ENCODE assay signal across 8 mouse cellular contexts in the genomic region with DNA sequence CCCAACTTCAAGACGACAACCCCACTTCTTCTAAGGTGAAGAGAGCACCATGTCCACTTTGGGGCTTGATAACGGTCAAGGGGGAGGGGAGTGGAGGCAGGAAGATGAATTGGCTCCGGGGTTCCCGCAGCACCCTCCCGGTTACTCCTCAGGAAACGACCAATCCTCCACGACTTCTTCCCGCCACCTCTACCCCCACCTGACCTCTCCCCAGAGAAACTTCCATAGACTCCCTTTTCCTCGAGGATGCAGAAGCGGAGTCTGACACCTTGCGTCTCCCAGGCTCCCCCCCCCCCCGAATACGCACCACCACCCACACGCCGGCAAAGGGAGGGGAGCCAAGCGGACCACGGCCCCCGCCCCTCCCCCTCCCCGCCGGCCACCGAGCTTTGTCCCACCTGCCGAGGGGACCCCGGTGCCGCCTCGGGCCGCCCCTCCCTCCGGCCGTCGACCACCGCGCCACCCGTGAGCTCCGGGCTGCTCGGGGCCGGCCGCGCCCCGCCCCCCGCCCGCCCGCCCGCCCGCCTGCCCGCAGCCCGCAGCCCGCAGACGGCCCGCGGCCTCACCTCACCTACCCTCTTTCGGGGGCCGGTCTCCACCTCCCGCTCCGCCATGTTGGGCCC. TPM values are rescaled to one million over a fixed set of nuclear protein-coding genes. Genes with fewer than 3 reads are reported as not detected.
DNase-seq lines count a peak whose midpoint lies in the region; ATAC-seq and TF ChIP-seq lines count a peak whose summit lies in the region.

No protein-coding gene starts in this region.

- peak overlapping the region; percentile 97 for H3K4me3 ChIP-seq in heart, adult 2 months
- H3K4me3 ChIP-seq in kidney, adult 2 months (ENCODE audit: insufficient read depth, low read depth, low read length): peak overlapping the region; percentile 79
- peak overlapping the region; percentile 64 for H3K4me3 ChIP-seq in lung, adult 2 months (replicated peaks; ENCODE audit: extremely low read depth, low read depth, low read length)
- peak overlapping the region; percentile 98 for H3K4me3 ChIP-seq in neural tube, embryonic 14.5 days (ENCODE audit: low read depth, low read length)

- TF ChIP-seq EP300 in heart, adult 2 months (IDR thresholded peaks at IDR 0.05; ENCODE audit: insufficient read depth, low read depth, low read length): no peak

- no peaks in the 10 kb centered on the region; the same call in 1 of the 2 replicates for H3K79me2 ChIP-seq in heart, adult 2 months (replicated peaks; ENCODE audit: control insufficient read depth, insufficient read depth, low read length)

- H3K27me3 ChIP-seq in heart, adult 2 months (ENCODE audit: control insufficient read depth, insufficient read depth, low read length): no peaks in the 10 kb centered on the region
- H3K27me3 ChIP-seq in kidney, adult 2 months (replicated peaks; ENCODE audit: control insufficient read depth, insufficient read depth, low read length): no peaks in the 10 kb centered on the region
- H3K27me3 ChIP-seq in neural tube, embryonic 14.5 days (ENCODE audit: control insufficient read depth, insufficient read depth, low read length): no peaks in the 10 kb centered on the region

- WGBS in heart, adult 2 months: under 1% methylated on average over 35 of the region's 53 CpGs
- WGBS in kidney, adult 2 months: 1% methylated on average over 40 of the region's 53 CpGs
- 3% methylated on average over 20 of the region's 53 CpGs for WGBS in lung, adult 2 months
- 5% methylated on average over 23 of the region's 53 CpGs for WGBS in neural tube, embryonic 14.5 days

- H3K4me2 ChIP-seq in neural tube, embryonic 14.5 days (ENCODE audit: low read depth, low read length): peak overlapping the region; percentile 80

- H3K9me3 ChIP-seq in neural tube, embryonic 14.5 days (ENCODE audit: control insufficient read depth, low read length): no peaks in the 10 kb centered on the region

- no peak for TF ChIP-seq CTCF in heart, adult 2 months (IDR thresholded peaks at IDR 0.05)
- TF ChIP-seq CTCF in kidney, adult 2 months (conservative IDR thresholded peaks at IDR 0.05; ENCODE audit: insufficient read depth, insufficient read length, low read depth, low read length): no peak
- no peak for TF ChIP-seq CTCF in lung, adult 2 months (IDR thresholded peaks at IDR 0.05; ENCODE audit: insufficient read depth, low read length)

- H3K27ac ChIP-seq in heart, adult 2 months: peak overlapping the region; percentile 92
- peak overlapping the region; percentile 41 for H3K27ac ChIP-seq in kidney, adult 2 months (ENCODE audit: insufficient read depth, low read depth, low read length)
- H3K27ac ChIP-seq in neural tube, embryonic 14.5 days (ENCODE audit: low read depth, low read length): peak overlapping the region; percentile 98

- no peak for TF ChIP-seq POLR2A in heart, adult 2 months (IDR thresholded peaks at IDR 0.05; ENCODE audit: insufficient read depth, low read depth, low read length)
- no peak for TF ChIP-seq POLR2A in kidney, adult 2 months (IDR thresholded peaks at IDR 0.05; ENCODE audit: low read depth, low read length)
- TF ChIP-seq POLR2A in lung, adult 2 months (IDR thresholded peaks at IDR 0.05; ENCODE audit: borderline replicate concordance, extremely low read depth, low read depth, low read length): no peak

- no peaks in the 10 kb centered on the region for H3K36me3 ChIP-seq in heart, adult 2 months (ENCODE audit: control insufficient read depth, insufficient read depth, low read length)
- H3K36me3 ChIP-seq in kidney, adult 2 months (ENCODE audit: control insufficient read depth, insufficient read depth, low read length): no peaks in the 10 kb centered on the region
- no peaks in the 10 kb centered on the region for H3K36me3 ChIP-seq in neural tube, embryonic 14.5 days (ENCODE audit: control insufficient read depth, insufficient read depth, low read length)

- H3K4me1 ChIP-seq in heart, adult 2 months (ENCODE audit: control insufficient read depth, insufficient read depth, low read length): peaks cover 2% of the 10 kb centered on the region
- peaks cover 3% of the 10 kb centered on the region; the same call in 1 of the 2 replicates for H3K4me1 ChIP-seq in kidney, adult 2 months (ENCODE audit: control insufficient read depth, insufficient read depth, low read length)
- H3K4me1 ChIP-seq in lung, adult 2 months (ENCODE audit: control insufficient read depth, insufficient read depth, low read length): no peaks in the 10 kb centered on the region; the same call in 1 of the 2 replicates
- peaks cover 6% of the 10 kb centered on the region; the same call in 1 of the 2 replicates for H3K4me1 ChIP-seq in neural tube, embryonic 14.5 days (ENCODE audit: control insufficient read depth, insufficient read depth, low read length)

- DNase-seq in 3T3-L1 (ENCODE audit: low read depth, low spot score): peak; percentile 48
- DNase-seq in MEL-GATA-1-ER (ENCODE audit: extremely low read depth, low read depth): peak; percentile 17
- DNase-seq in heart, adult 2 months: peak; percentile 23 to 47
- peak; percentile 34 for DNase-seq in kidney, adult 2 months
- DNase-seq in lung, adult 2 months: peak; percentile 32
- no peak for DNase-seq in frontal cortex, adult 2 months (ENCODE audit: extremely low spot score in 1 of 2, low spot score in 1 of 2)

- H3K9ac ChIP-seq in heart, adult 2 months (ENCODE audit: low read depth, low read length): peak overlapping the region; percentile 96
- peak overlapping the region; percentile 98 for H3K9ac ChIP-seq in neural tube, embryonic 14.5 days (replicated peaks; ENCODE audit: low read depth, low read length)

- intact Hi-C loops in heart, adult 2 months (cut with DNase I): loop anchor here (5.0 to 10.0 kb wide), 3 partner anchors 55 to 213 kb away; a partner anchor contains a TSS

- peak; percentile 10; the same call in 1 of the 2 replicates for ATAC-seq in common myeloid progenitor, adult 5-6 weeks (replicated peaks; ENCODE audit: low read depth, poor library complexity, severe bottlenecking)
- peak; percentile 22; the same call in 1 of the 2 replicates for ATAC-seq in neural tube, embryonic 14.5 days (ENCODE audit: low read depth)

RNA-seq across cellular contexts. Expression of a gene that starts 0.6 kb away (rescaled TPM):
- total RNA-seq in common myeloid progenitor, adult 5-6 weeks (2017): 40.8 and 57.0 TPM in 2 replicates
- total RNA-seq in heart, adult 2 months (2021): 10 to 100 TPM; 20.2 to 22.6 TPM
- 3.5 and 7.3 TPM in 2 replicates for polyA plus RNA-seq in heart, adult 2 months (2012; rRNA removed)
- 5.2 and 6.0 TPM in 2 replicates for polyA plus RNA-seq in kidney, adult 2 months (2012; rRNA removed)
- polyA plus RNA-seq in lung, adult 2 months (2012; rRNA removed): 3.8 and 5.5 TPM in 2 replicates
- polyA plus RNA-seq in neural tube, embryonic 14.5 days (2014; fragmentation: Nextera tagmentation; extraction: Ambion mirVana): 34.5 and 38.6 TPM in 2 replicates
- 25.3 and 26.1 TPM in 2 replicates for polyA plus RNA-seq in frontal cortex, adult 2 months (2012; rRNA removed)

RNA-seq across cellular contexts. Expression of a gene that starts 53.8 kb away (rescaled TPM):
- total RNA-seq in common myeloid progenitor, adult 5-6 weeks (2017): 1,035 and 1,115 TPM in 2 replicates
- 10 to 100 TPM; 72.2 to 75.5 TPM for total RNA-seq in heart, adult 2 months (2021)
- 16.7 and 32.7 TPM in 2 replicates for polyA plus RNA-seq in heart, adult 2 months (2012; rRNA removed)
- 22.3 and 24.1 TPM in 2 replicates for polyA plus RNA-seq in kidney, adult 2 months (2012; rRNA removed)
- 44.1 and 52.1 TPM in 2 replicates for polyA plus RNA-seq in lung, adult 2 months (2012; rRNA removed)
- 104 and 110 TPM in 2 replicates for polyA plus RNA-seq in neural tube, embryonic 14.5 days (2014; fragmentation: Nextera tagmentation; extraction: Ambion mirVana)
- 163 and 168 TPM in 2 replicates for polyA plus RNA-seq in frontal cortex, adult 2 months (2012; rRNA removed)

Comparison
In these comparisons a context has a peak if more than half of its experiments do, and no peak if none do; other contexts are left out.
1. DNase-seq: peak in 3T3-L1 (single experiment), MEL-GATA-1-ER (single experiment), heart, adult 2 months (2 of 2), kidney, adult 2 months (single experiment) and lung, adult 2 months (single experiment); none in frontal cortex, adult 2 months (0 of 2).
2. H3K27ac ChIP-seq: peak in every context shown above with its lines; median percentile 98 in neural tube, embryonic 14.5 days; 92 in heart, adult 2 months; 41 in kidney, adult 2 months.
3. Peak in every context shown above with its lines, with median percentiles within 50 percentile points of each other: H3K4me3 ChIP-seq.